Mouse (Mus musculus) embryo, embryonic 11 days (tissue): ENCODE results near the gene 4930519G04Rik.
"Not testable (repeated sequence)": the region's sequence is repeated elsewhere in the genome, so short reads cannot be mapped to it uniquely, and the experiment has no call there.

ENCODE experiments used
- DNase-seq: peaks from one replicate; pipeline ENCODE4 v3.0.0-alpha.2; 2015

4930519G04Rik gene

GRCm38 (mm10) chr5:114853364-114853763, at the start of gene 4930519G04Rik:
4930519G04Rik (plus strand) TSS chr5:114853664.
- DNase-seq: not testable (repeated sequence)

DNA sequence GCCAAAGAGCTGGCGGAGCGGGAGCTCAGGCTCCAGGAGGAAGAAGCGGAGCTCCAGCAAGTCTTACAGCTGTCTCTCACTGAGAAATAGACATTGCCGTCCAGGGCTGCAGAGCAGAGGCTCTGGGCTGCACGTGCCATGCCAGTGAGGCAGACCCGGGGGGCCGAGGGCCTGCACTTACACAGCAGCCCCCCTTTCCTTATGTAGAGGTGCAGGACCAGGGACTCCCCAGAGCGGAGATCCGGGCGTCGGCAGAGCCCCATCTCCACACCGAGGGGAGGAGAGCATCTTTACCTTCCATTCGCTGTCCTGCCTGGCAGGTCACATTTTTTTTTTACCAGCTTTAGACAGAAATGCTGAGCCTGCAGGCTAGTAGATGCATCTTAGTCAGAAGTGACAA, 49.1 kb upstream of the 4930519G04Rik start:
- DNase-seq: no peak

DNA sequence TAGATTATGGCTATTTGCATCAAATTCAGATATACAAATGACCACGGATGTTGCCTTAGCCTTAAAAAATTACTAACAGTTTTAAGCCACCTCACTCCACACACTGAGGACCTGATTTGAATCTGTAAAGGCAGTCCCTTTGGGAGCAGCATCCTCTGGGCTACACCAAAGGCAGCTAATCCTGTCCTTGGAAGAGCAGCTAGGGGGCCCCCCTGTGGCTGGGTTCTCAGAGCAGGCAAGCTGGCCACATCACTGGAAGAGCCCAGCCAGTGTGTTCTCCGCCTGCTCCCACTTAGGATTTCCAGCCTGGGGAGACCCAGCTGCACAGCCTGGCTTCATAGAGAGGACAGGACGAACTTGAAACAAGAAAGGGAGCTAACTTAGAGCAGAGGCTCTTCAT, 48.5 kb upstream of the 4930519G04Rik start:
- peak; percentile 61 for DNase-seq

- DNase-seq: no peak
Measured at GRCm38 (mm10) chr5:114805436-114806350, 47.8 kb upstream of the 4930519G04Rik start.

GRCm38 (mm10) chr5:114806636-114807035, 46.8 kb upstream of the 4930519G04Rik start:
- DNase-seq: no peak

GRCm38 (mm10) chr5:114807063-114807462, 46.4 kb upstream of the 4930519G04Rik start:
- DNase-seq: no peak

- no peak for DNase-seq
Measured at GRCm38 (mm10) chr5:114807468-114807867, 46.0 kb upstream of the 4930519G04Rik start.

- DNase-seq: no peak
Measured at GRCm38 (mm10) chr5:114807893-114808292, 45.6 kb upstream of the 4930519G04Rik start.

GRCm38 (mm10) chr5:114808385-114808784, 45.1 kb upstream of the 4930519G04Rik start:
- DNase-seq: no peak

DNA sequence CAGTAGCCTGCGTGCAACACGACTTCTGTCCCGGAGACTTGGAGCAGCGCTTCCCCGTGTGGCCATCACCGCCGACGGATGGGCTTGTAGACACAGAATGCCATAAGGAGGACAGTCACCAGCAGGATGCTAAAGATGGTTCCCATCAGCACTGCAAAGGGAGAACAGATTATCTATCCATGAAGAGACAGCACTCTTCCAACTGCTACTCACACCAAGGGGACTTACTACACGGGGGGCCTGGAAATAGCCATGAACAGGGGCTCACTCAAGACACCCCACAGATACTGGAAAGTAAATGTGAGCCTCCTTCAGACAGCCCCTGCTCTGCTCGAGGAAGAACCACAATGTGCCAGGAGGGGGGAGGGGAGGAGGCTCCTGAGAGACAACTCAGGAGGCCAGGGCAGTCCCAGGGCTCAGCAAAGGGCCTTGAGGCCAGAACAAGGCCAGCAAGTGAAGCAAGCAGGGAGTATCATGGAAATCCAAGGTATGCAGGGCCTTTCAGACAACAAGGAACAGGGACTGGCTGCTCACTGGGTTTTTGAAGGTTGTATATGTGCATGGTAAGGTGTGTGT, 44.2 kb upstream of the 4930519G04Rik start:
- no peak for DNase-seq

DNA sequence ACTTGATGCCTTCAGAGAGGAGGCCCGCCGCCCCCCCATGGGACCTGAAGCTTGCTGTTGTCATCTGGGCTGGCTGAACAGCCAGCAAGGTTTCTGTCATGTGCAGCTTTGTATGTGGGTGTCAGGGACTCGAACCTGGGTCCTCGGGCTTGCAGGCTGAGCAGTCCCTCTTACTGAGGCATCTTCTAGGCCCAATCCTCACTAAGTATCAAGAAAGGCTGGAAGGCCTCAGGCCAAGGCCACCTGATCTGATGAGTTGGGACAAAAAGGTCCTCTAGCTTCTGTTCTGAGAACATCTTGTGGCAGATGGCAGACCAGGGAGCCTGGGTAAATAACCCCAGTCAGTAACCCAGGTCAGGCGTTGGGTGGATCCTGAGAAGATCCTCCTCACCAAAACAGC, 43.6 kb upstream of the 4930519G04Rik start:
- DNase-seq: no peak

GRCm38 (mm10) chr5:114813525-114814181, 39.8 kb upstream of the 4930519G04Rik start:
- DNase-seq: peak; percentile 93

DNA sequence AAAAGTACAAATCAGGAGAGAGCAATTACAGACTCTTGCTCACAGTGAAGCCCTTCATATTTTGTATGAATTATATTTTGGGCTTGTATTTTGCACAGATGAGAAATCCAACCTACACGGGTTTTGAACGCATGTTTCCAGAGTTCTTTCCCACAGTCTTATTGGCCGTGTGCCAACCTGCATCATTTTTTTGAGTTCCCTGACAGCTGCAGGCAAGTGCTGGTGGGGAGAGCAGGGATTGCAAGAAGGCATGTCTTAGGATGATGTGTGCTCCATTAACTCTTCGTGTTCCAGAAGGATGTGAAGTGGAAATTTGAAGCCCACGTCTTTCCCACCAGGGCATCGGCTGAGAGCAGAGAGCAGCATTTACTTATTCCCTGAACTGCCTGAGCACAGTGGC, 36.9 kb upstream of the 4930519G04Rik start:
- no peak for DNase-seq

- DNase-seq: no peak
Measured at GRCm38 (mm10) chr5:114818124-114818523, 35.3 kb upstream of the 4930519G04Rik start.

GRCm38 (mm10) chr5:114822796-114823688, 30.4 kb upstream of the 4930519G04Rik start, which contains the start of gene 1500011B03Rik:
1500011B03Rik (minus strand) TSS chr5:114823468.
- peak; percentile 93 for DNase-seq

DNA sequence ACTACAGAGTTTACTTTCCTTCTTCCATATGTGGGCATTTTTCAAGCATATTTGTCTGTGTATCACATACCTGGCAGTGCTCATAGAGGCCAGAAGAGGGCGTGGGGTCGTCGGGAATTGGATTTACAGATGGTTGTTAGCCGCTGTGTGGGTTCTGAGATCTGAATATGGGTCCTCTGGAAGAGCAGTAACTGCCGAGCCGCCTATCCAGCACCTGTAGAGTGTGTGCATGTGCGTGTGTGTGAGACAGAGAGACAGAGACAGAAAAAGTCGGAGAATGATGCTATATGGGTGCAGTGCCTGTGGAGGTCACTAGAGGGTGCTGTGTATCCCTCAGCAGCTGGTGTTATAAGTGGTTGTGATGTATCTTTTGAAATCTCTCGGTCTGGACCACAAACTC, 29.3 kb upstream of the 4930519G04Rik start:
- DNase-seq: peak; percentile 34

GRCm38 (mm10) chr5:114825978-114826691, 27.3 kb upstream of the 4930519G04Rik start:
- DNase-seq: peak; percentile 94

GRCm38 (mm10) chr5:114827427-114827826, 26.0 kb upstream of the 4930519G04Rik start:
- no peak for DNase-seq

GRCm38 (mm10) chr5:114829740-114830139, 23.7 kb upstream of the 4930519G04Rik start:
- no peak for DNase-seq

- DNase-seq: no peak
Measured at GRCm38 (mm10) chr5:114836886-114837285, 16.6 kb upstream of the 4930519G04Rik start.

DNA sequence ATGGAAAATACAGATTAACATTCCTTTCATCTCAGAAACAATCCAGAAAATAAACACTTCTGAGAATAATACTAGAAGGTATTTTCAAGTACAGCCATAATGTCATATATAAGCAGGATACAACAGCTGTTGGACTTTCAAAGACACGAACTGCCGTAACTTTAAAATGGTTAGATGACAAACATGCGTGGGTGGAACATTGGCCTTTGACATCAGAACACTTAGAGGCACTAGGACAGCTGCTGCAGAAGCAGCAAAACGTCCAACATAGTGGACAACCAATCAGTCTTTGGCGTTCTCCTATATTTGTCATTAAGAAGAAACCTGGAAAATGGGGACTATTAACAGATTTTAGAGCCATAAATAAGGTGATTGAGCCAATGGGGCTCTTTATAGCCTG, 13.0 kb upstream of the 4930519G04Rik start:
- not testable (repeated sequence) for DNase-seq

DNA sequence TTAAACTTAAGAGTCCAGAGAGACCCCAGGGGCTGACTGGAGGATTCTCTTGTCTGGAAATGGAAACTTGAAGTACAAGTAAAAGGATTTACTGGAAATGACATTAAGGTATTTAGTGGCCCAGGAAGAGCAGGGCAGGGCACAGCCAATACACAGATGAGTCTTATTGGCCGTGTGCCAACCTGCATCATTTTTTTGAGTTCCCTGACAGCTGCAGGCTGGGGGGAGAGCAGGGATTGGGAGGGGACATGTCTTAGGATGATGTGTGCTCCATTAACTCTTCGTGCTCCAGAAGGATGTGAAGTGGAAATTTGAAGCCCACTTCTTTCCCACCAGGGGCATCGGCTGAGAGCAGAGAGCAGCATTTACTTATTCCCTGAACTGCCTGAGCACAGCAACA, 11.3 kb upstream of the 4930519G04Rik start:
- peak; percentile 36 for DNase-seq
